Mouse (Mus musculus) forebrain, embryonic 16.5 days (tissue): ENCODE data around the gene B3gnt2. TPM values are rescaled to one million over a fixed set of nuclear protein-coding genes. Genes with fewer than 3 reads are reported as not detected.
"Not testable (repeated sequence)": the region's sequence is repeated elsewhere in the genome, so short reads cannot be mapped to it uniquely, and the experiment has no call there.

Source experiments
- ATAC-seq: fragments of 200-750 bp; cut with Nextera tagmentation; 2 replicates; pipeline ENCODE4 v1.8.0; 2017; ENCODE audit warnings: mild to moderate bottlenecking, moderate library complexity
- H3K27ac ChIP-seq: fragments of 300-500 bp; sonication (generic); 2 replicates; pipeline ENCODE4 v1.5.1; 2014; ENCODE audit warnings: low read length, control low read depth
- H3K27me3 ChIP-seq: fragments of 300-500 bp; sonication (generic); replicated peaks from 2 replicates; pipeline ENCODE4 v1.6.1; 2014; ENCODE audit warnings: low read length; ENCODE audit not compliant: control insufficient read depth, insufficient read depth
- H3K36me3 ChIP-seq: fragments of 300-500 bp; sonication (generic); 2 replicates; pipeline ENCODE4 v1.6.1; 2014; ENCODE audit not compliant: control insufficient read depth, insufficient read depth
- H3K4me1 ChIP-seq: fragments of 300-500 bp; sonication (generic); replicated peaks from 2 replicates; pipeline ENCODE4 v1.6.1; 2014; ENCODE audit warnings: low read length; ENCODE audit not compliant: control insufficient read depth, insufficient read depth
- H3K4me2 ChIP-seq: fragments of 300-500 bp; sonication (generic); 2 replicates; pipeline ENCODE4 v1.6.1; 2014; ENCODE audit warnings: mild to moderate bottlenecking, low read length, control low read depth
- H3K4me3 ChIP-seq: fragments of 300-500 bp; sonication (generic); replicated peaks from 2 replicates; pipeline ENCODE4 v1.5.1; 2014; ENCODE audit warnings: mild to moderate bottlenecking, low read length, control low read depth
- H3K9ac ChIP-seq: fragments of 300-500 bp; sonication (generic); replicated peaks from 2 replicates; pipeline ENCODE4 v1.6.1; 2014; ENCODE audit warnings: low read depth, low read length, control low read depth
- H3K9me3 ChIP-seq: fragments of 300-500 bp; sonication (generic); 2 replicates; pipeline ENCODE4 v1.6.1; 2016; ENCODE audit warnings: low read length; ENCODE audit not compliant: control insufficient read depth
- WGBS: fragments of 180-500 bp; shearing (Covaris S2); extraction: QIAGEN DNeasy Blood & Tissue Kit; methylation state at CpG from one replicate; pipeline ENCODE4 v1.1.7; 2014; 5-methylcytosine and 5-hydroxymethylcytosine counted together
- polyA plus RNA-seq: library from polyadenylated mRNA; unstranded; fragments of >200 nt; fragmentation: Nextera tagmentation; extraction: Ambion mirVana; gene quantifications from 2 replicates; pipeline ENCODE4 v1.2.1, GENCODE M21; 2015

B3gnt2 gene
- polyA plus RNA-seq, 1 experiment from 2014 or later: 3.1 TPM

GRCm38 (mm10) chr11:22741436-22741835, 119.3 kb downstream of the B3gnt2 start:
- ATAC-seq: no peak
- H3K27ac ChIP-seq: no peak overlapping the region
- H3K4me2 ChIP-seq: no peak overlapping the region
- H3K4me3 ChIP-seq: no peak overlapping the region
- WGBS: 64% methylated on average over 3 of the region's 3 CpGs
- no peaks in the 10 kb centered on the region for H3K9me3 ChIP-seq
- no peak overlapping the region for H3K9ac ChIP-seq
- H3K27me3 ChIP-seq: no peaks in the 10 kb centered on the region
- no peaks in the 10 kb centered on the region for H3K36me3 ChIP-seq
- peaks cover 5% of the 10 kb centered on the region for H3K4me1 ChIP-seq

- Histone ChIP-seq H3K27ac (no peak overlapping the region), H3K4me3 (no peak overlapping the region), H3K36me3 (no peaks in the 10 kb centered on the region), H3K9ac (no peak overlapping the region), H3K4me2 (no peak overlapping the region), H3K4me1 (peaks cover 5% of the 10 kb centered on the region), H3K27me3 (no peaks in the 10 kb centered on the region), H3K9me3 (no peaks in the 10 kb centered on the region)
- ATAC-seq: no peak
- 77% methylated on average over 5 of the region's 5 CpGs for WGBS
Measured at GRCm38 (mm10) chr11:22739497-22740288, 121.1 kb downstream of the B3gnt2 start.

- no peak overlapping the region for H3K27ac ChIP-seq
- H3K4me3 ChIP-seq: no peak overlapping the region
- peaks cover under 1% of the 10 kb centered on the region; the same call in 1 of the 2 replicates for H3K4me1 ChIP-seq
- 85% methylated on average over 7 of the region's 7 CpGs for WGBS
- no peak for ATAC-seq
- H3K9me3 ChIP-seq: no peaks in the 10 kb centered on the region
- H3K36me3 ChIP-seq: no peaks in the 10 kb centered on the region
- no peaks in the 10 kb centered on the region for H3K27me3 ChIP-seq
- no peak overlapping the region for H3K9ac ChIP-seq
- H3K4me2 ChIP-seq: no peak overlapping the region
Measured at GRCm38 (mm10) chr11:22736521-22737225, 124.1 kb downstream of the B3gnt2 start.

GRCm38 (mm10) chr11:22735128-22735527, 125.6 kb downstream of the B3gnt2 start:
- H3K4me1 ChIP-seq, H3K27ac ChIP-seq, H3K9ac ChIP-seq, H3K9me3 ChIP-seq, H3K27me3 ChIP-seq, H3K4me2 ChIP-seq, ATAC-seq, H3K36me3 ChIP-seq, H3K4me3 ChIP-seq: not testable (repeated sequence)
- WGBS: 88% methylated on average over 5 of the region's 5 CpGs

- no peaks in the 10 kb centered on the region for H3K4me1 ChIP-seq
- H3K9me3 ChIP-seq: no peaks in the 10 kb centered on the region
- no peaks in the 10 kb centered on the region for H3K27me3 ChIP-seq
- H3K4me3 ChIP-seq: no peak overlapping the region
- H3K27ac ChIP-seq: no peak overlapping the region
- H3K9ac ChIP-seq: no peak overlapping the region
- WGBS: 92% methylated on average over 6 of the region's 6 CpGs
- H3K36me3 ChIP-seq: no peaks in the 10 kb centered on the region
- no peak for ATAC-seq
- no peak overlapping the region for H3K4me2 ChIP-seq
Measured at GRCm38 (mm10) chr11:22733936-22734335, 126.8 kb downstream of the B3gnt2 start.

- 85% methylated on average over 4 of the region's 4 CpGs for WGBS
- Histone ChIP-seq H3K4me3 (no peak overlapping the region), H3K4me1 (no peaks in the 10 kb centered on the region), H3K9ac (no peak overlapping the region), H3K27ac (no peak overlapping the region), H3K36me3 (no peaks in the 10 kb centered on the region), H3K9me3 (no peaks in the 10 kb centered on the region), H3K27me3 (no peaks in the 10 kb centered on the region), H3K4me2 (no peak overlapping the region)
- ATAC-seq: no peak
Measured at GRCm38 (mm10) chr11:22732907-22733306, 127.9 kb downstream of the B3gnt2 start.

GRCm38 (mm10) chr11:22723096-22723495, 137.7 kb downstream of the B3gnt2 start:
- Histone ChIP-seq H3K4me1 (no peaks in the 10 kb centered on the region), H3K4me2 (no peak overlapping the region), H3K27ac (no peak overlapping the region), H3K4me3 (no peak overlapping the region), H3K27me3 (no peaks in the 10 kb centered on the region), H3K9ac (no peak overlapping the region), H3K36me3 (no peaks in the 10 kb centered on the region), H3K9me3 (no peaks in the 10 kb centered on the region)
- 96% methylated on average over 2 of the region's 2 CpGs for WGBS
- ATAC-seq: no peak

- H3K27me3 ChIP-seq: no peaks in the 10 kb centered on the region
- H3K4me1 ChIP-seq: no peaks in the 10 kb centered on the region
- H3K27ac ChIP-seq: no peak overlapping the region
- no peak overlapping the region for H3K9ac ChIP-seq
- no peak overlapping the region for H3K4me2 ChIP-seq
- H3K4me3 ChIP-seq: no peak overlapping the region
- 69% methylated on average over 2 of the region's 2 CpGs for WGBS
- H3K9me3 ChIP-seq: no peaks in the 10 kb centered on the region
- ATAC-seq: no peak
- no peaks in the 10 kb centered on the region for H3K36me3 ChIP-seq
Measured at GRCm38 (mm10) chr11:22720096-22720495, 140.7 kb downstream of the B3gnt2 start.

GRCm38 (mm10) chr11:22719570-22719969, 141.2 kb downstream of the B3gnt2 start:
- Histone ChIP-seq H3K27me3 (no peaks in the 10 kb centered on the region), H3K27ac (no peak overlapping the region), H3K36me3 (no peaks in the 10 kb centered on the region), H3K4me1 (no peaks in the 10 kb centered on the region), H3K9me3 (no peaks in the 10 kb centered on the region), H3K4me2 (no peak overlapping the region), H3K9ac (no peak overlapping the region), H3K4me3 (no peak overlapping the region)
- WGBS: 82% methylated on average over 4 of the region's 4 CpGs
- ATAC-seq: no peak
